Mouse (Mus musculus): ENCODE results near the gene Klhdc8a. TPM values are rescaled to one million over a fixed set of nuclear protein-coding genes. Genes with fewer than 3 reads are reported as not detected.

Klhdc8a gene
- polyA plus RNA-seq, 1 experiment from 2014 or later: 0.05 TPM

- no peak for ATAC-seq (replicated peaks; ENCODE audit: low FRiP score)
- no peak overlapping the region for H3K9ac ChIP-seq (ENCODE audit: low read depth, low read length)
- H3K27ac ChIP-seq (ENCODE audit: low read depth, low read length): no peak overlapping the region
Measured at GRCm38 (mm10) chr1:132282177-132282536, 16.3 kb upstream of the Klhdc8a start.

GRCm38 (mm10) chr1:132283018-132283417 is 15.4 kb upstream of the Klhdc8a start:
- ATAC-seq (replicated peaks; ENCODE audit: low FRiP score): no peak
- Histone ChIP-seq H3K4me2 (no peak overlapping the region), H3K27me3 (replicated peaks; ENCODE audit: control insufficient read depth, insufficient read depth, low read length) (peaks cover 2% of the 10 kb centered on the region; the same call in 1 of the 2 replicates), H3K4me1 (replicated peaks; ENCODE audit: control insufficient read depth, insufficient read depth, low read length) (no peaks in the 10 kb centered on the region), H3K9ac (ENCODE audit: low read depth, low read length) (no peak overlapping the region), H3K27ac (ENCODE audit: low read depth, low read length) (no peak overlapping the region), H3K36me3 (ENCODE audit: control insufficient read depth, insufficient read depth, low read length) (no peaks in the 10 kb centered on the region), H3K4me3 (ENCODE audit: low read depth, low read length) (no peak overlapping the region), H3K9me3 (ENCODE audit: control insufficient read depth, low read length) (no peaks in the 10 kb centered on the region)
- 78% methylated on average over 13 of the region's 13 CpGs for whole genome bisulfite sequencing
- no peak for DNase-seq (ENCODE audit: low spot score)

More at GRCm38 (mm10) chr1:132282177-132282536, 16.3 kb upstream of the Klhdc8a start:
- H3K27me3 ChIP-seq (replicated peaks; ENCODE audit: control insufficient read depth, insufficient read depth, low read length): no peaks in the 10 kb centered on the region; the same call in 1 of the 2 replicates
- no peak overlapping the region for H3K4me2 ChIP-seq
- H3K4me1 ChIP-seq (replicated peaks; ENCODE audit: control insufficient read depth, insufficient read depth, low read length): no peaks in the 10 kb centered on the region
- no peak overlapping the region for H3K4me3 ChIP-seq (ENCODE audit: low read depth, low read length)
- H3K36me3 ChIP-seq (ENCODE audit: control insufficient read depth, insufficient read depth, low read length): no peaks in the 10 kb centered on the region
- WGBS: 83% methylated on average over 2 of the region's 2 CpGs
- DNase-seq (ENCODE audit: low spot score): no peak
- no peaks in the 10 kb centered on the region for H3K9me3 ChIP-seq (ENCODE audit: control insufficient read depth, low read length)

- H3K9me3 ChIP-seq (ENCODE audit: control insufficient read depth, low read length): no peaks in the 10 kb centered on the region
- H3K27me3 ChIP-seq (replicated peaks; ENCODE audit: control insufficient read depth, insufficient read depth, low read length): peaks cover 5% of the 10 kb centered on the region; the same call in 1 of the 2 replicates
- no peak overlapping the region for H3K4me2 ChIP-seq
- no peak for ATAC-seq (replicated peaks; ENCODE audit: low FRiP score)
- 78% methylated on average over 1 of the region's 1 CpGs for WGBS
- H3K4me1 ChIP-seq (replicated peaks; ENCODE audit: control insufficient read depth, insufficient read depth, low read length): peaks cover 3% of the 10 kb centered on the region; the same call in 1 of the 2 replicates
- no peak overlapping the region for H3K27ac ChIP-seq (ENCODE audit: low read depth, low read length)
- H3K36me3 ChIP-seq (ENCODE audit: control insufficient read depth, insufficient read depth, low read length): no peaks in the 10 kb centered on the region
- no peak for DNase-seq (ENCODE audit: low spot score)
- no peak overlapping the region for H3K9ac ChIP-seq (ENCODE audit: low read depth, low read length)
- no peak overlapping the region for H3K4me3 ChIP-seq (ENCODE audit: low read depth, low read length)
Measured at GRCm38 (mm10) chr1:132286735-132287134, 11.7 kb upstream of the Klhdc8a start.

- H3K9ac ChIP-seq (ENCODE audit: low read depth, low read length): no peak overlapping the region
- DNase-seq (ENCODE audit: low spot score): no peak
- no peak overlapping the region for H3K27ac ChIP-seq (ENCODE audit: low read depth, low read length)
- H3K4me2 ChIP-seq: no peak overlapping the region
- ATAC-seq (replicated peaks; ENCODE audit: low FRiP score): no peak
- 69% methylated on average over 2 of the region's 2 CpGs for WGBS
- peaks cover 10% of the 10 kb centered on the region for H3K4me1 ChIP-seq (replicated peaks; ENCODE audit: control insufficient read depth, insufficient read depth, low read length)
- H3K9me3 ChIP-seq (ENCODE audit: control insufficient read depth, low read length): no peaks in the 10 kb centered on the region
- no peak overlapping the region for H3K4me3 ChIP-seq (ENCODE audit: low read depth, low read length)
- H3K27me3 ChIP-seq (replicated peaks; ENCODE audit: control insufficient read depth, insufficient read depth, low read length): peaks cover 6% of the 10 kb centered on the region; the same call in 1 of the 2 replicates
- H3K36me3 ChIP-seq (ENCODE audit: control insufficient read depth, insufficient read depth, low read length): no peaks in the 10 kb centered on the region
Measured at GRCm38 (mm10) chr1:132287445-132287844, 11.0 kb upstream of the Klhdc8a start.

GRCm38 (mm10) chr1:132287991-132288451 is 10.4 kb upstream of the Klhdc8a start:
- no peak for ATAC-seq (replicated peaks; ENCODE audit: low FRiP score)
- 24% methylated on average over 11 of the region's 11 CpGs for WGBS
- Histone ChIP-seq H3K36me3 (ENCODE audit: control insufficient read depth, insufficient read depth, low read length) (no peaks in the 10 kb centered on the region), H3K4me3 (ENCODE audit: low read depth, low read length) (no peak overlapping the region), H3K27ac (ENCODE audit: low read depth, low read length) (no peak overlapping the region), H3K27me3 (replicated peaks; ENCODE audit: control insufficient read depth, insufficient read depth, low read length) (peaks cover 6% of the 10 kb centered on the region; the same call in 1 of the 2 replicates), H3K9me3 (ENCODE audit: control insufficient read depth, low read length) (no peaks in the 10 kb centered on the region), H3K9ac (ENCODE audit: low read depth, low read length) (no peak overlapping the region), H3K4me2 (no peak overlapping the region), H3K4me1 (replicated peaks; ENCODE audit: control insufficient read depth, insufficient read depth, low read length) (peaks cover 10% of the 10 kb centered on the region)
- DNase-seq (ENCODE audit: low spot score): no peak

- Histone ChIP-seq H3K27me3 (replicated peaks; ENCODE audit: control insufficient read depth, insufficient read depth, low read length) (peaks cover 9% of the 10 kb centered on the region; the same call in 1 of the 2 replicates), H3K27ac (ENCODE audit: low read depth, low read length) (no peak overlapping the region), H3K4me3 (ENCODE audit: low read depth, low read length) (no peak overlapping the region), H3K4me2 (no peak overlapping the region), H3K9ac (ENCODE audit: low read depth, low read length) (no peak overlapping the region), H3K9me3 (ENCODE audit: control insufficient read depth, low read length) (no peaks in the 10 kb centered on the region), H3K36me3 (ENCODE audit: control insufficient read depth, insufficient read depth, low read length) (no peaks in the 10 kb centered on the region), H3K4me1 (replicated peaks; ENCODE audit: control insufficient read depth, insufficient read depth, low read length) (peaks cover 10% of the 10 kb centered on the region)
- DNase-seq (ENCODE audit: low spot score): no peak
- 84% methylated on average over 6 of the region's 6 CpGs for WGBS
- no peak for ATAC-seq (replicated peaks; ENCODE audit: low FRiP score)
Measured at GRCm38 (mm10) chr1:132289965-132290364, 8.5 kb upstream of the Klhdc8a start.

- Histone ChIP-seq H3K4me3 (ENCODE audit: low read depth, low read length) (no peak overlapping the region), H3K36me3 (ENCODE audit: control insufficient read depth, insufficient read depth, low read length) (no peaks in the 10 kb centered on the region), H3K27ac (ENCODE audit: low read depth, low read length) (no peak overlapping the region), H3K4me1 (replicated peaks; ENCODE audit: control insufficient read depth, insufficient read depth, low read length) (peaks cover 10% of the 10 kb centered on the region), H3K27me3 (replicated peaks; ENCODE audit: control insufficient read depth, insufficient read depth, low read length) (peaks cover 12% of the 10 kb centered on the region; the same call in 1 of the 2 replicates), H3K9me3 (ENCODE audit: control insufficient read depth, low read length) (no peaks in the 10 kb centered on the region), H3K4me2 (no peak overlapping the region), H3K9ac (ENCODE audit: low read depth, low read length) (no peak overlapping the region)
- no peak for ATAC-seq (replicated peaks; ENCODE audit: low FRiP score)
- WGBS: 53% methylated on average over 11 of the region's 11 CpGs
- DNase-seq (ENCODE audit: low spot score): no peak
Measured at GRCm38 (mm10) chr1:132290921-132291675, 7.3 kb upstream of the Klhdc8a start.

- WGBS: 62% methylated on average over 4 of the region's 4 CpGs
- peaks cover 10% of the 10 kb centered on the region for H3K4me1 ChIP-seq (replicated peaks; ENCODE audit: control insufficient read depth, insufficient read depth, low read length)
Measured at GRCm38 (mm10) chr1:132291706-132292105, 6.7 kb upstream of the Klhdc8a start.

More at GRCm38 (mm10) chr1:132291706-132292105, 6.7 kb upstream of the Klhdc8a start:
- H3K9ac ChIP-seq (ENCODE audit: low read depth, low read length): no peak overlapping the region
- H3K27me3 ChIP-seq (replicated peaks; ENCODE audit: control insufficient read depth, insufficient read depth, low read length): peaks cover 12% of the 10 kb centered on the region; the same call in 1 of the 2 replicates
- no peaks in the 10 kb centered on the region for H3K9me3 ChIP-seq (ENCODE audit: control insufficient read depth, low read length)
- H3K4me3 ChIP-seq (ENCODE audit: low read depth, low read length): no peak overlapping the region
- H3K4me2 ChIP-seq: no peak overlapping the region
- ATAC-seq (replicated peaks; ENCODE audit: low FRiP score) (no peak), DNase-seq (ENCODE audit: low spot score) (no peak)
- no peak overlapping the region for H3K27ac ChIP-seq (ENCODE audit: low read depth, low read length)
- no peaks in the 10 kb centered on the region for H3K36me3 ChIP-seq (ENCODE audit: control insufficient read depth, insufficient read depth, low read length)
